Mouse (Mus musculus): ENCODE data around the gene Foxd1. TPM values are rescaled to one million over a fixed set of nuclear protein-coding genes. Genes with fewer than 3 reads are reported as not detected.

The Foxd1 gene
- total and polyA plus RNA-seq, 3 experiments = 0.05 to 0.06 TPM; not detected in 1

DNA sequence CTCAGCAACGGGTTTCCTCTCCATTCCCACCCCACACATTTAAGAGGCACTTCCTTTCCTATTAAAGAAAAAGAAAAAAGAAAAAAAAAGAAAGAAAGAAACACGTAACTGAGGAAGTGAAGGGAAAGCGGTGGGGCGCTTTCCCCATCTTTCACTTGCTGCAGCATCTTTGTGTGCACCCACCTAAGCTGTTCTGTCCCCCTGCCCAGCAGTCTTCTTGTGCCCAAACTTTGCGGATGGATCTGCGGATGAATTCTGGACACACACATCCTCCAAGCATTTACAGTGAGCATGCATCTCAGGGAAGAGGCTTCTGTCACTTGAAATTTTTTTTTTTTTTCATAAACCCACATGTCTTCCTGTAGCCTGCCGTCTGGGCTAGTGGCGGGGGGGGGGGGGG is 5.3 kb downstream of the Foxd1 start:
- WGBS = 6% methylated on average over 6 of the region's 8 CpGs

DNA sequence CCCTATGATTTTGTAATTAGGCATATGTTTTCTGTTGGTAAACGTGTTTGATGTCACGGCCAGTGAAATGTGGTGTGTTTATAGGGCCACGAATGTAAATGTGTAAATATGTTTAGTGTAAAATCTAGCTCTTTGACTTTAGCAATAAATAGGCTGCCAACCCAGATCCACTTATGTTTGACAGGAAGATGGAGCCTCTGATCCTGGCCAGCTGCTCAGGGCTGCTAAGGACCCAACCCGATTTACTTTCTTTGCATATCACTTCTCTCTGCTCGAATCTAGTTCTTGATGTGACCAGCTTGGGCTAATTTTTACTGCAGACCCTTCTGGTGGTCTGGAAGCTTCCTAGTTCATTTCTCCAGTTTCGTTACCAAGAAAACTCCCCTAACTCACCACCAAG is 6.3 kb downstream of the Foxd1 start:
- H3K79me2 ChIP-seq (replicated peaks; ENCODE audit: control insufficient read depth, insufficient read depth, low read length) = no peaks in the 10 kb centered on the region
- intact Hi-C loops (cut with DNase I) = no loop called here
- WGBS = 5% methylated on average over 6 of the region's 6 CpGs
- H3K9ac ChIP-seq (ENCODE audit: low read depth, low read length) = no peak overlapping the region
- H3K4me1 ChIP-seq (ENCODE audit: control insufficient read depth, insufficient read depth, low read length) = no peaks in the 10 kb centered on the region
- no peak overlapping the region for H3K27ac ChIP-seq
- TF ChIP-seq EP300 (IDR thresholded peaks at IDR 0.05; ENCODE audit: insufficient read depth, low read depth, low read length) (no peak), CTCF (IDR thresholded peaks at IDR 0.05) (no peak), POLR2A (IDR thresholded peaks at IDR 0.05; ENCODE audit: insufficient read depth, low read depth, low read length) (no peak)
- H3K36me3 ChIP-seq (ENCODE audit: control insufficient read depth, insufficient read depth, low read length) = no peaks in the 10 kb centered on the region
- no peak overlapping the region for H3K4me3 ChIP-seq
- H3K27me3 ChIP-seq (ENCODE audit: control insufficient read depth, insufficient read depth, low read length) = peaks cover 35% of the 10 kb centered on the region
- no peak for DNase-seq

More for the DNA sequence above, 5.3 kb downstream of the Foxd1 start:
- H3K4me1 ChIP-seq (ENCODE audit: control insufficient read depth, insufficient read depth, low read length) = no peaks in the 10 kb centered on the region
- TF ChIP-seq EP300 (IDR thresholded peaks at IDR 0.05; ENCODE audit: insufficient read depth, low read depth, low read length) = no peak
- no peak for TF ChIP-seq POLR2A (IDR thresholded peaks at IDR 0.05; ENCODE audit: insufficient read depth, low read depth, low read length)
- no peak for TF ChIP-seq CTCF (IDR thresholded peaks at IDR 0.05)
- H3K27me3 ChIP-seq (ENCODE audit: control insufficient read depth, insufficient read depth, low read length) = peaks cover 40% of the 10 kb centered on the region
- no peaks in the 10 kb centered on the region for H3K36me3 ChIP-seq (ENCODE audit: control insufficient read depth, insufficient read depth, low read length)
- no peak overlapping the region for H3K9ac ChIP-seq (ENCODE audit: low read depth, low read length)
- intact Hi-C loops (cut with DNase I) = loop anchor here (5.0 to 10.0 kb wide), 2 partner anchors 138 to 225 kb away; no protein-coding TSS in a partner anchor
- H3K79me2 ChIP-seq (replicated peaks; ENCODE audit: control insufficient read depth, insufficient read depth, low read length) = no peaks in the 10 kb centered on the region
- no peak overlapping the region for H3K4me3 ChIP-seq
- DNase-seq = no peak
- no peak overlapping the region for H3K27ac ChIP-seq

DNA sequence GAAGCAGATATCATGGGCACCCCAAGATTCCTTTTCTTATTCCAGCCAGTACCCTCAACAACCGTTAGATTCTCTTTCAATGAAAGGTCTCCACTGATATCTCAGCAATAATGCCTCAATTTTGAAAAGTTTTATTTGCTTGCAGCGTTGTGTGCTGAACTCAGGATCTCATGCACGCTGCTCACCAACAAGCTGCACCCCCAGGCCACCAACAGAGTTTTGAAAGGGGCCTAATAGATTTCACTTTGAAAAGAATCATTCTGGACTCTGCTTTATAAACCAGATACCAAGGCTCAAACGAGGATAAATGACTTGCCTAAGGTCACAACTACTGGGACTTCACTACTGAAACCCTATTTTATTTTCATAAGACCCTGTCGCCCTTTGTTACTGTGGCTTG is 7.1 kb downstream of the Foxd1 start:
- H3K9ac ChIP-seq (ENCODE audit: low read depth, low read length) = no peak overlapping the region
- DNase-seq = no peak
- H3K4me1 ChIP-seq (ENCODE audit: control insufficient read depth, insufficient read depth, low read length) = no peaks in the 10 kb centered on the region
- WGBS = 6% methylated on average over 5 of the region's 5 CpGs
- H3K4me3 ChIP-seq = no peak overlapping the region
- intact Hi-C loops (cut with DNase I) = no loop called here
- H3K27ac ChIP-seq = no peak overlapping the region
- TF ChIP-seq POLR2A (IDR thresholded peaks at IDR 0.05; ENCODE audit: insufficient read depth, low read depth, low read length) = no peak
- TF ChIP-seq CTCF (IDR thresholded peaks at IDR 0.05) = no peak
- no peak for TF ChIP-seq EP300 (IDR thresholded peaks at IDR 0.05; ENCODE audit: insufficient read depth, low read depth, low read length)
- no peaks in the 10 kb centered on the region for H3K36me3 ChIP-seq (ENCODE audit: control insufficient read depth, insufficient read depth, low read length)
- no peaks in the 10 kb centered on the region for H3K79me2 ChIP-seq (replicated peaks; ENCODE audit: control insufficient read depth, insufficient read depth, low read length)
- H3K27me3 ChIP-seq (ENCODE audit: control insufficient read depth, insufficient read depth, low read length) = peaks cover 34% of the 10 kb centered on the region

DNA sequence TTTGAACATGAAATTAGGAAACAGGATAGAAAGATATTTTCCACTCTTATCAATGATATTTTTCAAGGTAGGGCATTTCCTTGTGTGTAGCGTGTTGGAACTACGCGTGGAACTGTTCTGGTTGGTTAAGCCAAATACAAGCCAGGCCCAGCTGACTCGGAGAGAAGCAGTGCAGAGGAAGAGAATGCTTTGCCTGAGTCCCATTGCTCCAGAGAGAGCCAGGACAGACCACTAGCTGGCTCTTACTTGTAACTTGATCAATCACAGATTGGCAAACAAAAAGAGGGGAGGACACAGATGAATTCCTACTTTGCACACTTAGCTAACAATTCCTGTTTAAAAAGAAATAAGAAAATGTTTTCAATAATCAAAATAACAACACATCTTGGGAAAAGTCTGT is 9.0 kb downstream of the Foxd1 start:
- H3K4me3 ChIP-seq = no peak overlapping the region
- H3K27ac ChIP-seq = no peak overlapping the region
- 21% methylated on average over 4 of the region's 4 CpGs for WGBS
- H3K36me3 ChIP-seq (ENCODE audit: control insufficient read depth, insufficient read depth, low read length) = no peaks in the 10 kb centered on the region
- H3K9ac ChIP-seq (ENCODE audit: low read depth, low read length) = no peak overlapping the region
- intact Hi-C loops (cut with DNase I) = no loop called here
- peaks cover 42% of the 10 kb centered on the region for H3K27me3 ChIP-seq (ENCODE audit: control insufficient read depth, insufficient read depth, low read length)
- H3K4me1 ChIP-seq (ENCODE audit: control insufficient read depth, insufficient read depth, low read length) = no peaks in the 10 kb centered on the region
- no peaks in the 10 kb centered on the region for H3K79me2 ChIP-seq (replicated peaks; ENCODE audit: control insufficient read depth, insufficient read depth, low read length)
- TF ChIP-seq CTCF (IDR thresholded peaks at IDR 0.05) (no peak), EP300 (IDR thresholded peaks at IDR 0.05; ENCODE audit: insufficient read depth, low read depth, low read length) (no peak), POLR2A (IDR thresholded peaks at IDR 0.05; ENCODE audit: insufficient read depth, low read depth, low read length) (no peak)
- DNase-seq = no peak

DNA sequence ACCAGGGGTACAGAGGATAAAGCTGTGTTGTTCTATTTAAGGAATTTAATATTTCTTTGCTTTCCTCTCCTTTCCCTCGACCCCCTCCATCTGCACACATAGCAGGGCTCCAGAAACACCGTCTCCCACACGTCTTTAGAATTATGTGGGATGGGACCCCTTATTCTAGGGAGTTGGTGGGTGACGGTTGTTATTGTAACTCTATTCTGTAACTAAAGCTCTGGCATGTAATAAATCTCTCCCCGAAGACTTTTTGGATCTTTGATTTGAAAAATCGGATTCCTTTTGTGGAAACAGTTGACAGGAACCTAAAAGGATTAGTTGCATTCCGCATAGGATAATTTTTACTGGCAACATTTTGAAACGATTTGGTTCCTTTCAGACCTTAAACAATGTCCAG is 11.0 kb downstream of the Foxd1 start:
- Histone ChIP-seq H3K27me3 (ENCODE audit: control insufficient read depth, insufficient read depth, low read length) (peaks cover 36% of the 10 kb centered on the region), H3K79me2 (replicated peaks; ENCODE audit: control insufficient read depth, insufficient read depth, low read length) (no peaks in the 10 kb centered on the region), H3K4me3 (no peak overlapping the region), H3K9ac (ENCODE audit: low read depth, low read length) (no peak overlapping the region), H3K36me3 (ENCODE audit: control insufficient read depth, insufficient read depth, low read length) (no peaks in the 10 kb centered on the region), H3K27ac (no peak overlapping the region), H3K4me1 (ENCODE audit: control insufficient read depth, insufficient read depth, low read length) (no peaks in the 10 kb centered on the region)
- DNase-seq = no peak
- 6% methylated on average over 8 of the region's 8 CpGs for WGBS
- intact Hi-C loops (cut with DNase I) = no loop called here
- TF ChIP-seq EP300 (IDR thresholded peaks at IDR 0.05; ENCODE audit: insufficient read depth, low read depth, low read length) (no peak), CTCF (IDR thresholded peaks at IDR 0.05) (no peak), POLR2A (IDR thresholded peaks at IDR 0.05; ENCODE audit: insufficient read depth, low read depth, low read length) (no peak)

DNA sequence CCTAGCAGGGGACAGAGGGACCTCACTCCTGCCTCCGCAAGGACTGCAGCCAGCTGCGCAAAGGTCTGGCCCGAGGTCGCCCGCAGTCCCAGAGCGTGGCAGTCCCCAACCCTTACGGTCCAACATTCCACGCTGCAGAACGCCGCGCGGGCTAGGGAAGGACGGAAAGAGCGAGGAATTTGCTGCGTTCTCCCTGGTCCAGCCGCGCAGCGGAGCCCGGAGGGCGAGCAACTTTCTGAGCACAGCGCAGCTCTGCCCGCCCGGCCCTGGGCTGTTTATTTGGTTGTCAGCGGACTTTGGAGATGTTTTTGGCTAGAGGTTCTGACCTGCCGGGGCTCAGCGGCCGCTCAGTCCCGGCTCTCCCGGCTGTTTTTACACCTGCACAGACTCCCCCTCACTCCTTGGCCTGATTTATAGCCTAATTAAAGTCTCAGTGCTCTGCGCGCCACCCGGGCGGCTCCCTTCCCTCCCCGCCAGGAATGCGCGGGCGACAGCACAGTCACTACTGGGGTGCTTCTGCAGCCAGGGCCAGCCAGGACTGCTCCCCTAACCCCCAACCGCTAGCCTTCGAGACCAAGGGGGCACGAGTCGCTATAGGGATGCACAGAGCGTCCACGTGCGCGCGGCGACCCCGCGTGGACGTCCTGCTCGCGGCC is 11.9 kb downstream of the Foxd1 start:
- Histone ChIP-seq H3K9ac (ENCODE audit: low read depth, low read length) (no peak overlapping the region), H3K79me2 (replicated peaks; ENCODE audit: control insufficient read depth, insufficient read depth, low read length) (no peaks in the 10 kb centered on the region), H3K27ac (no peak overlapping the region), H3K4me3 (no peak overlapping the region), H3K27me3 (ENCODE audit: control insufficient read depth, insufficient read depth, low read length) (peaks cover 33% of the 10 kb centered on the region), H3K4me1 (ENCODE audit: control insufficient read depth, insufficient read depth, low read length) (no peaks in the 10 kb centered on the region), H3K36me3 (ENCODE audit: control insufficient read depth, insufficient read depth, low read length) (no peaks in the 10 kb centered on the region)
- peak in 1 of 2 experiments; percentile 21 for DNase-seq
- TF ChIP-seq EP300 (IDR thresholded peaks at IDR 0.05; ENCODE audit: insufficient read depth, low read depth, low read length) (no peak), POLR2A (IDR thresholded peaks at IDR 0.05; ENCODE audit: insufficient read depth, low read depth, low read length) (no peak), CTCF (IDR thresholded peaks at IDR 0.05) (no peak)
- 2% methylated on average over 52 of the region's 52 CpGs for WGBS
- intact Hi-C loops (cut with DNase I) = no loop called here
